Comparison of ENCODE assay signal across 9 mouse cellular contexts in the genomic region with DNA sequence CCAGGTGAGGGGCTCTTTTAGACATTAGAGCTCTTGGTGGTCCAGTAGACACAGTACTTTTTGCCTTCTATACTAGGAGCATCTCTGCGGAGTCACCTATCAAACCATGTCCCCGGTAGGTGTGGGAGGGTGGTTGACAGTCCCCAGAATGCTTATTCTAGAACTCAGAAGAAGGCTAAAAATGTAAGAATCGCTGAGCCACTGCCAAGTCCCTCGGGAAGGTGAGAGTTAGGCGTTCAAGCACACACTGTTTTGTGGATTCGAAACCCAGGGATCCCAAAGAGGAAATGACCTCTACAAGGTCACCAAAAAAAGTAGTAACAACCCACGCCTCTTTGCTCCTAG. TPM values are rescaled to one million over a fixed set of nuclear protein-coding genes. Genes with fewer than 3 reads are reported as not detected.
DNase-seq lines count a peak whose midpoint lies in the region; ATAC-seq lines count a peak whose summit lies in the region.
"Had no signal": no experiment of that assay in that cellular context is flagged by ENCODE, and none has a peak within 500 bp of the region (broad histone marks: within the 10 kb centered on the region; RNA-seq: fewer than 3 reads in every experiment).

No protein-coding gene starts in this region.

- H3K9ac ChIP-seq in heart, embryonic 14.5 days (ENCODE audit: low read length): peak overlapping the region; percentile 34
- H3K9ac ChIP-seq: midbrain, embryonic 15.5 days had no signal

- no peak for ATAC-seq in heart, embryonic 14.5 days (ENCODE audit: insufficient number of reproducible peaks, insufficient read depth, low FRiP score, low read depth)
- ATAC-seq: midbrain, embryonic 15.5 days had no signal

- no peaks in the 10 kb centered on the region for H3K27me3 ChIP-seq in heart, embryonic 14.5 days (ENCODE audit: control insufficient read depth, insufficient read depth, low read length)
- H3K27me3 ChIP-seq: midbrain, embryonic 15.5 days had no signal

- peaks cover 29 to 30% of the 10 kb centered on the region in 2 experiments for H3K4me1 ChIP-seq in heart, embryonic 14.5 days (ENCODE audit: control insufficient read depth in 2 of 2, insufficient read depth in 2 of 2, low read length in 2 of 2)
- H3K4me1 ChIP-seq: midbrain, embryonic 15.5 days had no signal

- 40% methylated on average over 7 of the region's 7 CpGs for WGBS in heart, embryonic 14.5 days

- peaks cover 85% of the 10 kb centered on the region for H3K36me3 ChIP-seq in heart, embryonic 14.5 days (ENCODE audit: control insufficient read depth, insufficient read depth, low read length)
- H3K36me3 ChIP-seq: midbrain, embryonic 15.5 days had no signal

- H3K4me2 ChIP-seq in heart, embryonic 14.5 days (ENCODE audit: low read length): no peak overlapping the region
- H3K4me2 ChIP-seq: midbrain, embryonic 15.5 days had no signal

- H3K9me3 ChIP-seq in heart, embryonic 14.5 days (ENCODE audit: control insufficient read depth, low read length): no peaks in the 10 kb centered on the region
- H3K9me3 ChIP-seq: midbrain, embryonic 15.5 days had no signal

- intact Hi-C loops in left cerebral cortex, postnatal 4 days (cut with DNase I): no loop called here

- peak overlapping the region; percentile 23 to 76 for H3K27ac ChIP-seq in heart, embryonic 14.5 days (replicated peaks in 1 of 2; ENCODE audit: control insufficient read depth in 1 of 2, insufficient read depth in 1 of 2, low read depth in 2 of 2, low read length in 2 of 2)
- H3K27ac ChIP-seq: midbrain, embryonic 15.5 days had no signal

- DNase-seq in cerebellum, adult 9-11 months: peak; percentile 46
- DNase-seq in cerebellum, adult 11-12 months: no peak
- DNase-seq in left cerebral cortex, adult 18-20 months (ENCODE audit: low spot score in 2 of 2): peak; percentile 72 to 77
- DNase-seq in left cerebral cortex, postnatal 4 days: no peak
- DNase-seq in right cerebral cortex, postnatal 10 days (ENCODE audit: low spot score in 2 of 2): peak; percentile 60 to 70
- DNase-seq in layer of hippocampus, postnatal 36 days: no peak
- no peak for DNase-seq in kidney, adult 11 months

- H3K4me3 ChIP-seq in heart, embryonic 14.5 days (ENCODE audit: control insufficient read depth in 1 of 2, insufficient read depth in 1 of 2, low read depth in 1 of 2, low read length in 2 of 2): no peak overlapping the region
- H3K4me3 ChIP-seq: midbrain, embryonic 15.5 days had no signal

RNA-seq across cellular contexts. Expression of a gene that starts 48.7 kb away (rescaled TPM):
- 10 to 100 TPM; 45.8 to 48.9 TPM for total RNA-seq in left cerebral cortex, adult 18-20 months (2021)
- 1 to 10 TPM; 2.4 to 3.4 TPM for total RNA-seq in left cerebral cortex, postnatal 4 days (2021)
- polyA plus RNA-seq in heart, embryonic 14.5 days (2014; fragmentation: Nextera tagmentation; extraction: Ambion mirVana): 220 and 230 TPM in 2 replicates
- 10 to 100 TPM; 20.4 to 21.4 TPM for total RNA-seq in layer of hippocampus, postnatal 36 days (2021)

RNA-seq across cellular contexts. Expression of a gene that starts 51.0 kb away (rescaled TPM):
- total RNA-seq in left cerebral cortex, adult 18-20 months (2021): 10 to 100 TPM; 43.2 to 50.0 TPM
- total RNA-seq in left cerebral cortex, postnatal 4 days (2021): 10 to 100 TPM; 58.6 to 66.2 TPM
- 41.9 and 44.0 TPM in 2 replicates for polyA plus RNA-seq in heart, embryonic 14.5 days (2014; fragmentation: Nextera tagmentation; extraction: Ambion mirVana)
- 10 to 100 TPM; 56.7 to 61.8 TPM for total RNA-seq in layer of hippocampus, postnatal 36 days (2021)

RNA-seq across cellular contexts. Expression of a gene that starts 51.1 kb away (rescaled TPM):
- total RNA-seq in left cerebral cortex, adult 18-20 months (2021): 10 to 100 TPM; 14.5 to 18.5 TPM
- 10 to 100 TPM; 20.0 to 22.3 TPM for total RNA-seq in left cerebral cortex, postnatal 4 days (2021)
- polyA plus RNA-seq in heart, embryonic 14.5 days (2014; fragmentation: Nextera tagmentation; extraction: Ambion mirVana): 24.3 and 25.0 TPM in 2 replicates
- 10 to 100 TPM; 17.8 to 19.4 TPM for total RNA-seq in layer of hippocampus, postnatal 36 days (2021)

Comparison
In these comparisons a context has a peak if more than half of its experiments do, and no peak if none do; other contexts are left out.
1. DNase-seq: peak in cerebellum, adult 9-11 months (single experiment), left cerebral cortex, adult 18-20 months (2 of 2) and right cerebral cortex, postnatal 10 days (2 of 2); none in cerebellum, adult 11-12 months (single experiment), left cerebral cortex, postnatal 4 days (single experiment), layer of hippocampus, postnatal 36 days (0 of 2) and kidney, adult 11 months (single experiment).
2. RNA of a gene that starts 48.7 kb away (total RNA-seq): 45.8 to 48.9 TPM in left cerebral cortex, adult 18-20 months and 20.4 to 21.4 TPM in layer of hippocampus, postnatal 36 days; 2.4 to 3.4 TPM in left cerebral cortex, postnatal 4 days; every median in the first group is over 4 times any median in the second.